In the genomic region with DNA sequence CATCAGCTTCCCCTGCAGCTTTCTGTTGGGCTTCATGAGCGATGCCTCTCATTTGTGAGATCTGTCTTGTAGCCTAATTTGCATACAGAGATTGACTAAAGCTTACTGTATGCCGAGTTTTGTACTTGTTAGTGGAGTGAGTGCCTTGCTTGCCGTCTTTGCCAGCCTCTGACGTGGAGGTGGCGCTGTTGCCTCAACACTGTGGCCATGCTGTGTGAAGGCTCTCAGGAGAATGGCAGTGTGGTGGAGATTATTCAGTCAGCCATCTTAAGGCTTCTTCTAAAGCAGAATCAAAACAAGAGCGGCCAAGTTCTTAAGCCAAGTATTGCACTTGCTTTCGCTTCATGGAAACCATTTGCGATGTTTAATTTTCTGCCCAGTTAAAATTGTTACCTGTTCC, we compare ENCODE assay signal across 10 mouse cellular contexts. TPM values are rescaled to one million over a fixed set of nuclear protein-coding genes. Genes with fewer than 3 reads are reported as not detected.
DNase-seq lines count a peak whose midpoint lies in the region; ATAC-seq and TF ChIP-seq lines count a peak whose summit lies in the region.
"Had no signal": no experiment of that assay in that cellular context is flagged by ENCODE, and none has a peak within 500 bp of the region (broad histone marks: within the 10 kb centered on the region; RNA-seq: fewer than 3 reads in every experiment).

No protein-coding gene starts in this region.

- TF ChIP-seq EP300 in liver, postnatal 0 days (IDR thresholded peaks at IDR 0.05; ENCODE audit: low read depth) = no peak

- 78% methylated on average over 8 of the region's 8 CpGs for WGBS in kidney, embryonic 16.5 days
- 70% methylated on average over 8 of the region's 8 CpGs for WGBS in liver, postnatal 0 days (ENCODE audit: insufficient replicate concordance)

- H3K4me3 ChIP-seq in kidney, embryonic 16.5 days (ENCODE audit: low read length) = no peak overlapping the region
- H3K4me3 ChIP-seq in liver, postnatal 0 days (ENCODE audit: low read depth, low read length) = no peak overlapping the region
- H3K4me3 ChIP-seq: embryonic facial prominence, embryonic 13.5 days; limb, embryonic 15.5 days had no signal

- no peaks in the 10 kb centered on the region for H3K27me3 ChIP-seq in kidney, embryonic 16.5 days (ENCODE audit: insufficient read depth, low read length)
- no peaks in the 10 kb centered on the region for H3K27me3 ChIP-seq in liver, postnatal 0 days (ENCODE audit: insufficient read depth, low read length)
- H3K27me3 ChIP-seq: embryonic facial prominence, embryonic 13.5 days; limb, embryonic 15.5 days had no signal

- no peak overlapping the region for H3K27ac ChIP-seq in kidney, embryonic 16.5 days (ENCODE audit: low read length)
- H3K27ac ChIP-seq in liver, postnatal 0 days (ENCODE audit: low read depth) = no peak overlapping the region
- H3K27ac ChIP-seq: embryonic facial prominence, embryonic 13.5 days; limb, embryonic 15.5 days had no signal

- no peaks in the 10 kb centered on the region for H3K9me3 ChIP-seq in kidney, embryonic 16.5 days (ENCODE audit: low read length)
- no peaks in the 10 kb centered on the region for H3K9me3 ChIP-seq in liver, postnatal 0 days (ENCODE audit: low read length)
- H3K9me3 ChIP-seq: embryonic facial prominence, embryonic 13.5 days; limb, embryonic 15.5 days had no signal

- no peak overlapping the region for H3K4me2 ChIP-seq in kidney, embryonic 16.5 days (replicated peaks; ENCODE audit: low read depth, low read length)
- no peak overlapping the region for H3K4me2 ChIP-seq in liver, postnatal 0 days (ENCODE audit: low read depth, low read length)
- H3K4me2 ChIP-seq: embryonic facial prominence, embryonic 13.5 days; limb, embryonic 15.5 days had no signal

- peaks cover 34% of the 10 kb centered on the region for H3K4me1 ChIP-seq in kidney, embryonic 16.5 days (ENCODE audit: insufficient read depth, low read length)
- H3K4me1 ChIP-seq in liver, postnatal 0 days (ENCODE audit: insufficient read depth) = no peaks in the 10 kb centered on the region; the same call in 1 of the 2 replicates

- H3K9ac ChIP-seq in kidney, embryonic 16.5 days (replicated peaks; ENCODE audit: low read length) = no peak overlapping the region
- no peak overlapping the region for H3K9ac ChIP-seq in liver, postnatal 0 days (replicated peaks)
- H3K9ac ChIP-seq: embryonic facial prominence, embryonic 13.5 days; limb, embryonic 15.5 days had no signal

- peaks cover 28% of the 10 kb centered on the region for H3K36me3 ChIP-seq in kidney, embryonic 16.5 days (ENCODE audit: insufficient read depth, low read length)
- H3K36me3 ChIP-seq in liver, postnatal 0 days (replicated peaks; ENCODE audit: insufficient read depth, low read length) = no peaks in the 10 kb centered on the region

- no peak for ATAC-seq in kidney, embryonic 16.5 days (ENCODE audit: low FRiP score, low TSS enrichment)
- no peak for ATAC-seq in liver, postnatal 0 days

- peak; percentile 24 for DNase-seq in kidney, adult 18-20 months
- DNase-seq in NIH3T3 (ENCODE audit: low read depth) = peak; percentile 68
- peak; percentile 26 to 41 for DNase-seq in frontal cortex, postnatal 10 days (ENCODE audit: low spot score in 2 of 2)
- DNase-seq in liver, postnatal 0 days = peak; percentile 51
- DNase-seq in gastrocnemius, adult 18-20 months (ENCODE audit: low spot score) = no peak
- DNase-seq in heart, adult 18-20 months = no peak
- DNase-seq in Muller cell, postnatal 12 days (ENCODE audit: inconsistent ontology term) = no peak

- peak; percentile 76 for TF ChIP-seq CTCF in liver, postnatal 0 days (IDR thresholded peaks at IDR 0.05; ENCODE audit: low read depth)

RNA-seq across cellular contexts. Expression of a gene that starts 59.6 kb away (rescaled TPM):
- polyA plus RNA-seq in kidney, embryonic 16.5 days (2015; fragmentation: Nextera tagmentation; extraction: Ambion mirVana) = 147 and 155 TPM in 2 replicates
- polyA plus RNA-seq in liver, postnatal 0 days (2015; fragmentation: Nextera tagmentation; extraction: Ambion mirVana) = 6.8 and 8.0 TPM in 2 replicates
- total RNA-seq in gastrocnemius, adult 18-20 months (2021) = 10 to 100 TPM; 10.5 to 35.1 TPM
- total RNA-seq in heart, adult 18-20 months (2021) = 10 to 100 TPM; 19.3 to 20.3 TPM

Comparison
In these comparisons a context has a peak if more than half of its experiments do, and no peak if none do; other contexts are left out.
1. DNase-seq: peak in kidney, adult 18-20 months (single experiment), NIH3T3 (single experiment), frontal cortex, postnatal 10 days (2 of 2) and liver, postnatal 0 days (single experiment); none in gastrocnemius, adult 18-20 months (single experiment), heart, adult 18-20 months (0 of 2) and Muller cell, postnatal 12 days (single experiment).